Mouse (Mus musculus) T-helper 2 cell (primary cell): ENCODE data around the gene Pax2.

Source experiments
- in situ Hi-C: fragments of 300-600 bp; cut with MboI, MseI; formaldehyde crosslinking; loops from one replicate; pipeline ENCODE4 v1.15.1; 2025; ENCODE audit warnings: high pct_unique_total_duplicates

Gene Pax2

DNA sequence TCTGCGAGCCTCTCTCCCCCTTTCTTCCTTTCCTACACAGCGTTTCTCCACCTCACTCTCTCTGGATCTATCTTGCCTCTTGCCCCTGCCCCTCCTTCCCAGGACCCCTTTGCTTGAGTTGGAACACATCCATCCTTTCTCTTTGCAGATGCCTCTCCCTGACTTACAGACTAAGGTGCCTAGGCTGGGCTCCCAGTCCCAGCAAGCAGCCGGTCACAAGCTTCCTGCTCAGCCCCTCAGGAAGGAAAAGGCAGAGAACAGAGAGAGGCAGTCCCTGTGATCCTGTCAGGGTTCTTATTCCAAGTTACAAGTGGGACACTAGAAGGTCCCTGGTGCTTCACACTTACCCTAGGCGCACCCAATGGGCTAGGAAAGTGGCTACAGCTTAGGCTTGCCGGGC, 7.6 kb upstream of the Pax2 start:
- in situ Hi-C loops, result loop anchor here (5.0 kb wide), 1 partner anchor 284 kb away; no protein-coding TSS in a partner anchor

DNA sequence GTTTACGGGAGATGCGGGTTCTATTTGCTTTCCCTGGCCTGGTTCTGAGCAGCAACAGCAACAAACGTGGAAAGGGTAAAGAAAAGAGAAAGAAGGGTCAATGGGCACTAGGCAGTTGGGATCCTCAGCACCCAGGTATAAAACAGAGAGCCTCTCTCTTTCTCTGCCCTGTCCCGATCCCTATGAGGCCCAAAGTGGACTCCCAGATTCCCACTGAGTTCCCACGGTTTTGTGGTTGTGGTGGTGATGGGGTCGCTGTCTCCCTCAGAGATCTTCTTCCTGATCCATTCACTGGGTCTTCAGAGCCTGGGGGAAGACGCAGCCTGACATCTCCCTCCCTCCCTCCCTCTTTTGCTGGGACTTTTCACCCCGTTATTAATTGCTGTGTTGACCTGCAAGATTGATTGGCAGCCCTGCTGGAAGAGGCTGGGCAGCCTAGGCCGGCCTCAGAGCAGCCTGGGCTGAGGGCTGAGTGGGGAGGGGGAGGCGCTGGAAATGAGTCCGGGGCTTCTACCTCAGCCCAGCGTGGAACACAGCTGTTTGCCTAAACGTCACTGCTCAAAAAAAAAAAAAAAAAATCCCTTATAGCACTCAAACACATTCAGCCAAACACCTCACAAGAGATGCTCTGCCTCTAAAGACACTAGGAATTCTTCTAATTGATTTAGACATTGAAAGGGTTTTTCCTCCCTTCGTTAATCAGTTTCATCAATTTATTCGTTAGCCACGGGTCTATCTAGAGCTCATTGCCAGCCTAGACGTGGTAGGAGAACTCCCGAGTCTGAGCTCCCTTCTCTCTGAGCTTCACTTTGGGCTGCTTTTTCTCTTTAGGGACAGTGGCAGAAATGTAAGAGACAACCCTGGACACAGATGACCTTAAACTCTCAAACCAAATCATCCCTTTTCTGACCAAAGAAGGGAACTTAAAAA, 6.5 kb upstream of the Pax2 start:
- in situ Hi-C loops, result loop anchor here (5.0 kb wide), 1 partner anchor 283 kb away; no protein-coding TSS in a partner anchor

DNA sequence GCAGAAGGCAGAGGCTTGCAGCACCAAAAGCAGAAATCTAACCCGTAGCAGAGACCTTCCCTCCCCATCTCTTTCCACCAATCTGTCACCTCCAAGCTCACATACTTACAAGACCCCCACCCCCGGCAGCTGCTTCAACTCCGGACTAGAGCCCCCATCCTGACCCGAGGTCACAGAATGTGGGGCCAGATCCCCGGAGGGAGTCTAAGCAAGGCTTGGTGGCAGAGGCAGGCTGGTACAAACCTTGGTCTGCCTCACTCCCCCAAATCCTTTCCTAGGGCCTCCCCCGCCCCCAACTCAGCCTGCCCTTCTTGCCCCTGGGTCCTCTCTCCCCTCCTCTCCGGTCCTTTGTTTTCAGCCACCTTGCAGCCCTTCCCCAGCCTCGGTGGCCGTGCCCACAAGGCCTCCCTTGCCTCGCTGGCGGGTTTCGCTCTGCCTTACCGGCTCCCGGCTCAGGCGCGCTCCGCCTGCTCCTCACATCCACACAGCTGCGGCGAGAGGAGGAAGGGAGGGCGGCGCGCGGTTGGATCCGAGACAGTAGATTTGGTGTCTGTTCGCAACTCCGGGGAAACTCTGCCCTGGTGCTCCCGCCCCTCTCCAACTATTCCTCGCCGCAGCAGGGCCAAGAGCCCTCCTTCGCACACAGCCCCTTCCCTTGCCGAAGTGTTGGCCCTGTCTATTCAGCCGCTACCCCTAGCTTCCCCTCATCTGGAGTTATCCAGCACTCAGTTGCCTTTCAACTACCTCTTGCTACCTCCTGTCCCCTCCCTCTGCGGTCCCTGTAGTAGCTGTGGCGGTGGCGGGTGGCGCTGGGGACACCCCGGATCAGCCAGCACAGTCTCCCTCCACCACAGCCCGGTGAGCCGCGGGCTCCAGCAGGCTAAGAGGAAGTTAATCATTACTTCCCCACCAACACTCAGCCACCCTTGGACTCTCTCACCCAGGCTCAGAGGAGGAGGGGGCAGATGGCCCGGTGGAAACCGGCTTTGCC, 5.5 kb upstream of the Pax2 start:
- in situ Hi-C loops, result no loop called here

DNA sequence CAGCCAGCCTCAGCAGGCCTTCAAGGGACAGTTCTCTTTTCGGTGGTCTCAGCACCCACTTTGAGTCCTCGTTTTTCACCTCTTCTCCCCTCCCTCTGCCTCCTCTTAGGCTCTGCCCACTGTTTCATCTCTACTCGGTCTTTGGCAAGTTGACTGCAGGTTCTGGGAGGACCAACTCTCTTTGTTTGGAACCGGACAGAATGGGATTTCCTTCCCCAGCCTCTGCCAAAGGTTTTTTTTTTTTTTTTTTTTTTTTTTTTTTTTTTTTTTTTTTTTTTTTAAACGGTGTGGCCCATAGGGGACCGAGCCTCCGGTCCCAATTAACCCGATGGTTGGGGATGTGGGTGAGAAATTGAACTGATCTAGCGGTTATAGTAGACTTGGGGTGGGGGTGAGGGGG, 4.8 kb upstream of the Pax2 start:
- in situ Hi-C loops, result no loop called here

DNA sequence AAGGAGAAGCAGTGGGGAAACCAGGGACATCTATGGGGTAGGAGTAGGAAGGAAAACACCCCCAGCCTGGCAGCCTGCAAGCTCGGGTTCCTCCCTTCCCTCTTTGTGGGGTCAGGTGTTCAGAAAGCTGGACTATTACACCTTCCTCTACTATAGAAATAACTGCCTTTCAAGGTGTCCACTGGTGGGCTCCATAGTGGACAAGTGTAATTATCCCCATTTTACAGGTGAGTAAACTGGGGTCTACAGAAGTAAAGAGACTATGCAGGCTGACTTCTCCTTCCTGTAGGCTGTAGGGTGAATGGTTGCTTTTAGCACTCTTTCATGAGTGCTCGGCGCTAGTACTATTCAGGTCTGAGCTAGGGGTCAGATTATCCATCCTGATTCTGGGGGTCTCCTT, 4.3 kb upstream of the Pax2 start:
- in situ Hi-C loops, result no loop called here

DNA sequence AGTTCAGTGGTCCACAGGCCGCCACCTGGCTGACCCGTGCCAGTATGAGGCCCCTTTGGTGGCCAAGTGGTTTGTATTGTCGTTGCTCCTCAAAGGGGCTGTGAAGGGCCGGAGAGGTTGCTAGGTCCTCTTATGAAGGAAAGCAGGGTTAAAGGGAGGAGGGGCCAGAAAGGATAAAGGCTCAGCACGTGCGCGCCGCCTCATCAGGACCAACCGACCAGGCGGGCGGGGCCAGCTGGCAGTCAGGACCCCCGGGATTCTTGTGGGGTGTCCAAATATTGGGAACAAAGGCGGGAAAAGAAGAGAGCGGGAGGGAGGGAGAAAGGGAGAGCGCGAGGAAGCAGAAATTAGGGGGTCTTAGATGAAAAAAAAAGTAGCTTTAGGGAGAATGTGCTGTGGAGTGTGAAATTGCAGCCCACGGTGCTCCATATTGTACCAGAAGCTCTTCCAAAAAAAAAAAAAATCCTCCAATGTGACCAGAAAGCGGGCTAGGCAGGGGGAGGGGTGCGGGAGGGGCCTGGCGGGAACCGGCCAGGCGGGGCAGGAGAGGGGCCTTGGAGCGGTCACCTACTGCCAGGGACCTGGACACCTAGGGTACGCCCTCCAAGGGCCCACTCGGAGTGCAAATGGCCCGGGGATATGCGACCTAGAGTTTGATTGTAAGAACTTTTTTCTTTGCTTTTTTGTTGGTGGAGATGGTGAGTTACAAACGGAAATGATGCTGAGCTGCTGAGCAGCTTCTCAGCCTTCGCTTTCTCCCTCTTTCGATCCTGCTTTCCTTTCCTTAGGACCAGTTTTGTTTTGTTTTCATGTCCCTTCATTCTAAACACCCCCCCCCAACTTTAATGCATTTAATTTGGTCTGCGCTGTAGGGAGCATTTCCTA, 3.5 kb upstream of the Pax2 start:
- in situ Hi-C loops, result no loop called here

DNA sequence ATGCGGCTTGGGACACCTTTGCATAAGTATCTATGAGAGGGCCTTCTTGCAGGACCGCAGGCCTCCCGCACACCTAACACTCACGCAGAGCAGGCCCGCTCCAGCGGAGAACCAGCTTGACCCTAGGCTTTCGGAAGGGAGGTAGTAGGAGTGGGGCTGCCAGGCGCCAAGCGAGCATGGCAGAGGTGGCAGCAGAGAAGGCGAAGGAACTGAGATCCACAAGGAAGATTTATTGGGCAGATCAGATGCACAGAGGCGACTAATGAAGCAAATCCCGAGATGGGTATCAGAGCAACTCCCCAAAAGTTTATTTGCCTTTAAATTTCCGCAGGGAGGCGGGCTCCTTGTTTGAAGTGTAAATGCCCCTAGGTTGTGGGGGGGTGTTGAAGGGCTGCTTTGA, 2.5 kb upstream of the Pax2 start:
- in situ Hi-C loops, result no loop called here

DNA sequence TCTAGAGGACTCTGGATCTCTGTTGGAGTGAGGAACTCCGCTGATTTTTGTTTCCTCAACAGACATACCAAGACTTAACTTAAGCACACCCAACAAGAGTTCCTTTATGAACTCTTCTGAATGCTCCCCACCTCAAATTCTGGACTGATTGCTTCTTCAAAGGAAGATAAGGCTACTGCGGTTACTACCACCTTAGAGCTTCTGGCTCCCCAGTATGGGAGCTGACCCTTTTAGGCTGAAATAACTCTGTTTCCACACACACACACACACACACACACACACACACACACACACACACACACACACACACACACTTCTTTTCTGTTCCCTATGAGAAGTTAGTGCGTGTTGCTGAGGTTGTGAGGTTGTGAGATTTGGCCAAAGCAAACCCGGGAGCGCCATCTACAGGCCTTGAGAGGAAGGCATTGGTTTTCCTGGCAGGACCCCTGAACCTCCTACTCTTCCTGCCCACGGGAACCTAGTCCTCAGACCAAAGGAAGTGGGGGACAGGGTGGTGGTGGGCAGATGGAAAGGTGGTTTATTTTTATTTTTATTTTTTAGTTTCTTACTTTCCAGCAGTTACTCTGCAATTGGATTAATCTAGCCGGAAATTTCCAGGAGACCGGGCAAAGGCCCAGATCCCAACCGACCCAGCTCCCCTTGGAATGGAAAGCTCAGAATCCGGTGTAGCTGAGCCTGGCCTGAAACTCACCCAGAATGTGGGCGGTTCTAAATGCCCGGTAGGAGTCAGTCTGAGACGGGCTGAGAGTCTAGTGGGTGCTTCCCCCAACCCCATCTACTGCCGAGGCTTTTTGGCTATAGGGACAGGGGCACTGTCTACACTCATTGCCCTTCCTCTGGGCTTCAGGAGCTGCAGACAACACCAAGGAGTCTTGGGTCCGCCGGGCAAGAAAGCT, 1.1 kb upstream of the Pax2 start:
- in situ Hi-C loops, result loop anchor here (5.0 kb wide), 1 partner anchor 172 kb away; no protein-coding TSS in a partner anchor

DNA sequence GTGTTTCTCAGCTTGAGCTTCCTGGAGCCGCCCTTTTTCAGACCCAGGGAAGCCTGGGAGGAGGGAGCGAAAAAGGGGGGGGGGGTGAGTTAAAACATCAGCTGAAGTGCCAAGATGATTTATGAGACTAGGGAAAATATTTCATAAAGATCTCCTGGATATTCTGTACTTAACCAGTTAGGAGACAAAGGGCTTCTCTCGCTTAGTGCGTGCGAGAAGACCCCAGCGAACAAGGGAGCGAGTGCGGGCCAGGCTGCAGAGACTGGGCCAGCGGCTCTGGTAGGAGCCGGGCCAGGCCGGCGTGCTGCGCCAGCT, 510 bp upstream of the Pax2 start:
- in situ Hi-C loops, result loop anchor here (5.0 kb wide), 1 partner anchor 173 kb away; no protein-coding TSS in a partner anchor

DNA sequence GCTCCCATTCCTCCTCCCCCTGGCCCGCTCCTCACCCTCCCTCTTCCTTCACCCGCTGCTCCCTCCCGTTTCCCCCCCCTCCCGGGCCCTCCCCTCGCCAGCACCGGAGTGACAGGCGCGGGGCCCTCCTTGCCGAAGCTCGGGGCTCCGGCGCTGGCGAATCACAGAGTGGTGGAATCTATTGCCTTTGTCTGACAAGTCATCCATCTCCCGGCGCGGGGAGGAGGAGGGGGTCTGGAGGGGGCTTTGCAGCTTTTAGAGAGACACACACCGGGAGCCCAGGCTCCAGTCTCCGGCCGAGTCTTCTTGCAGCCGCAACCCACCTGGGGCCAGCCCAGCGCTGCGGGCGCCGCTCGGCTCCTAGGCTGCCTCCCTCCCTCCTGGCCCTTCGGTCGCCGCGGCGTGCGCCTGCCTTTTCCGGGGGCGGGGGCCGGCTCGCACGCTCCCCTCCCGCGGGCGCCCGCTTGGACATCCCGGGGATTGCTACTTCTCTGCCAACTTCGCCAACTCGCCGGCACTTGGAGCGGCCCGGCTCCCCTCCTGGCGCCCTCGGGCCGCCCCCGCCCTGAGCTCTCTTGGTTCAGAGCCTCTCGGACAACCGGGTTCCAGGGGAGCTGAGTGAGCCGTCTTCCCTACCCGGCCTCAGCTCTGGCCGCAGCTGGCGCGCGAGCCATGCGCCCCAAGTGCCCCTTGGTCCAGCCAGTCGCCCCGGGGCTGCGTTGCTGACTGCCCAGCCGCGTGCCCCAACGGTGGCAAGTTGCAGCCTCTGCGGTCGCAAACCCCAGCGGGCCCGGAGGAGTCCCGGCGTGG, 781 bp downstream of the Pax2 start:
- in situ Hi-C loops, result loop anchor here (5.0 kb wide), 1 partner anchor 174 kb away; no protein-coding TSS in a partner anchor

DNA sequence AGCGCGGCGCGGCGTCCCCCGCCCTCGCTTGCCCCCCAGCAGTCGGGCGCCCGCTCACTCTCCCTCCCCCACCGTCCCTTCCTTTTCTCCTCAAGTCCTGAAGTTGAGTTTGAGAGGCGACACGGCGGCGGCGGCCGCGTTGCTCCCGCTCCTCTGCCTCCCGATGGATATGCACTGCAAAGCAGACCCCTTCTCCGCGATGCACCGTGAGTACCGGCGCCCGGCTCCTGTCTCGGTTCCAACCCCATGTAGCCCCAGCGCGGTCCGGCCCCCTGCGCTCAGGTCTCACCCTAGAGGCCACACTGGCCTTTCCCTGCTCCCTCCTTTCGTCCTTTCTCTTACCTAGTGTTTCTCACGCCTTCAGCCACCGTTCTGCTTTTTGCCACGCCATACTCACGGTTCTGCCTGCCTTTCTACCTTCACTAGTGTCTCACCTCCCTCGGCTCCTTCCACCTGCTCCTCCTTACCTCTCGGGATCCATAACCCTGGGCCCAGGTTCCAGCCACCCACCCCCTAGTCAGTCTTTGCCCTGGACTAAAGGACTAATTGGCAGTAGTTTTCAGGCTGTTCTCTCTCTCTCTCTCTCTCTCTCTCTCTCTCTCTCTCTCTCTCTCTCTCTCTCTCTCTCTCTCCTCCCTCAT, 1.5 kb downstream of the Pax2 start:
- in situ Hi-C loops, result loop anchor here (5.0 kb wide), 1 partner anchor 175 kb away; no protein-coding TSS in a partner anchor

DNA sequence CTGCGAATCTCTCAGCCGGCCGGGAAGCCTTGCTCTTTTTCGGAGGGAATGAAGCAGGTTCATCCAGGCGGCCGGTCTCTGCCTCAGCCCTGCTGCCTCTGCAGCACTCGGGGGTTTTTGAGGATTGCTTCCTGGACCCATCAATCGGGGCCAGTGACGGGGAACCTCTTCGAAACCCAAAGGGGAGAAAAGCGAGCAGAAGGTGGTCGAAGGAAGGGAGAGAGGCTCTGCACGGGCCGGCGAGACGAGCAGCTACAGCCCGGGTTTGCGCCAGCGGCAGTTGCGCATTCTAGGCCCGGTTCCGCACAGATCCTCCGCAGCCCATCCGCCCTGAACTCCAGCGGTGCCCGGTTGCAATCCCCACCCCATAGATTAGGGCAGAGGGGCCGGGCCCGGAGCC, 3.0 kb downstream of the Pax2 start:
- in situ Hi-C loops, result loop anchor here (5.0 kb wide), 1 partner anchor 177 kb away; no protein-coding TSS in a partner anchor

DNA sequence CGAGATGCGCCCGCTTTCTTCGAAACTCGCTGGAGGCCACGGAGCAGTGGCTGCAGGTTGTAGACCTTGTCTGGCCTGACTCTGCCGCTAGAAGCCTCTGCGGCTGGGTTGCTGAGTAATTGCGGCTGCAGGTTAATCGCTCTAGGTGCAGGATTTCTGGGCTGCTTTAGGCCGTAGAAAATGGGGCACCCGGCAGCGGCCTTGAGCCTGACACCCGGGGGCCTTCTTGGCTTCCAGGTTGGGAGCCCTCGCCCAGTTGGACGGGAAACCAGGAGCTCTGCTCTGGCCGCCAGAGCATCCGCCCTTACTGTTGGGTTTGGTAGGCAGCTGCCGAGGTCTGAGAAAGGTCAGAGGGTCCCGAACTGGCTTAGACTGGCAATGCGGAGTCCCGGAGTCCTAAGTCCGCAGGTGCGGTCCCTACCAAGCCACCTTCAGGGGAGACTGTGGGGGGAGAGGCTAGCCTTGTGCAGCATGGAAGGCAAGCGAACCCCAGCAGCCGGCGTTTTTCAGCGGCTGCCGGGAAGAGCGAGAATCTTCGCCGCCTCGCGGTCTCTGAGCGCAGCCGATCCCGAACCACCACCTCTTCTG, 3.8 kb downstream of the Pax2 start:
- in situ Hi-C loops, result loop anchor here (5.0 kb wide), 1 partner anchor 177 kb away; no protein-coding TSS in a partner anchor

DNA sequence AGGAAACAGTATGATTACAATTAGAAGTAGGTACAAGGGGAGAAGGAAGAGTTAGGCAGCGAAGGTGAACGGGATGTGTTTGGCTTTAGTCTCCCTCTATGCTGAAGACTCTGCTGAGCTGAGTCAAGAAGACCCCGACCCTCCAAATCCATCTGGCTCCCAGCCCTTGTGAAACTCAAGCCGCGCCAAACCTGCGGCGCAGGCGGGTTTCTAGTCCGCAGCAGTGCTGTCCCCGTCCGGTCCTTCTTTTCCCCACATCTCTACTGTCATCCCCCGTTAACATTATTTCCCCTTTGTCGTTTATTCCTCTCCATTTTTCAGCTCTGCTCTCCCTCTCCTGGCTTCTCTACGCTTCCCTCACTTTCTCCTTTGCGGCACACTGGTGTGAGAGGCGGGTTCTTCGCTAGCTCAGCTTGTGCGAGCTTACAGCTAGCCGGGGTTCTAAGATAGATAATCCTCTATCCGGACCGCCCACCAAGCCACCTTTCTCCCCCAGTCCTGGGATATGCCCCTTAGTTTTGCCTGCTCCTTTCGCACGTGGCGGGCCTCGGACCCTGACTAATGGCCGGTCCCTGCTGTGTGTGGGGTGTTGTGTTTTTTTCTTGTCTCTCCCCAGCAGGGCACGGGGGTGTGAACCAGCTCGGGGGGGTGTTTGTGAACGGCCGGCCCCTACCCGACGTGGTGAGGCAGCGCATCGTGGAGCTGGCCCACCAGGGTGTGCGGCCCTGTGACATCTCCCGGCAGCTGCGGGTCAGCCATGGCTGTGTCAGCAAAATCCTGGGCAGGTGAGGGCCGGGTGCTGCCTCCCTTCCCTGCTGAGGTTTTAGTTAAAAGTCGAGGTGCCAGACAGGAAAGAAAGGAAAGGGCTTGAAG, 4.7 kb downstream of the Pax2 start:
- in situ Hi-C loops, result no loop called here

DNA sequence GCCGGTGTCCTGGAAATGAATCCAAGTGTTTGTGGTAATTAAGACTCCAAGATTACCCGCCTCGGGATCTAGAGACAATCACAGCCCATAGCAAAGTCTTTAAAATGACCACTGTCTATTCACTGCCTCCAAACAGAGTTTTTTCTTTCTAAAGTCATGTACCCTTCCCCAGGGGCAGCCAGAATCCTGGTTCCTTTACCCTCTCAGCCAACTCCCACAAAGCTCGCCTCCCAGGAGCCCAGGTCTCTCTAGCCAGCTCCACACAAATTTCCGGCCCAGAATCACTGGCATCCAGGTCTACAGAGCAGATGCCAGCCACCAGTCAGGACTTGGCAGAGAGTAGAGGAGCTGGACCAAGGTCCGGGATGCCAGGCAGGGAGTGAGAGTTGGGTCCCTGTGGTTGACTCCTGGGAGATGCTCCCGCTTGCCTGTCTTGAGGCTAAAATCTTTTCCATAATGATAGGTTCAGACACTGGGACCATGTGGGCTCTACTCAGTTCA, 6.3 kb downstream of the Pax2 start:
- in situ Hi-C loops, result no loop called here

DNA sequence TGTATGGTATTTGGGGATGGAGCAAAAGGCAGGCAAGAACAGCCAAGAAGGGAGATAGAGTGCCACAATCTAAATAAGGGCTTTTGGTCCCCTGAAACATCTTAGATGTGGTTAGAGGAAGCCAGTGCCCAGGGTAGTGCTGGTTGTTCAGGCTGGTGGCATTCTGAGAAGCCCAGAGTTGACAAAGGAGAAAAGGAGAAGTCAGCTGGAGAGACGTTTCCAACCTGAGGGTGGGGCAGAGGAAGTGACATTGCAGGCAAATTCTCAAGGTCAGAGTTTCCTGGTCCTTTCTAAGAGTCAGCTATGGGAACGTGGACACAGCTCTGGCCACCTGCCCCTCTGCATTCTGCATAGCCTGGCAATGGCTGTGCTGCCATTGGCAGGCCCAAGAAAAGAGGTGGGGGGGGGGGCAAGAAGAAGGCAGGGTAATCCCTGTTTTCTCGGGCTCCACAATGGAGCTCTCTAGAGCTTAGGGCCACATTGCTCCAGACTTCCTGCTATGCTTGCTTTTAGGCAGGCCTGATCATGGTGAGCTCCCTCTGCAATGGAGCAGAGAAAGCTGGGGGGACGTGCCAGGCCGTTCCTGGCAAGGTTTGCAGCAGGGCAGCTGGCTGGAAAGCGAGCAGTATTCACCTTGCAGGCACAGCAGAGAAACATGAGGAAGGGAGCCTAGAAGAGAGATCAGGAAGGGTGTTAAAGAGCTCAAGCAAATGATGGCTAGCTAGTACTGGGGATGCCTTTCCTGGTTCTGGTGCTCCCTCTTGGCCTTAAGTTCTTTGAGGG, 14.6 kb downstream of the Pax2 start:
- in situ Hi-C loops, result loop anchor here (10.0 kb wide), 1 partner anchor 844 kb away; no protein-coding TSS in a partner anchor
